Mouse (Mus musculus) G1E-ER4 (cell line): ENCODE data around the gene Spata18. TPM values are rescaled to one million over a fixed set of nuclear protein-coding genes. Genes with fewer than 3 reads are reported as not detected.

Experiments used
- GATA1 ChIP-seq: IDR thresholded peaks from one replicate; pipeline ENCODE4 v1.8.0; 2012; ENCODE audit warnings: low read length, inconsistent platforms
- polyA plus RNA-seq: library from polyadenylated mRNA; stranded (reverse); fragments of >175 nt; gene quantifications from 2 replicates; pipeline ENCODE4 v1.2.3, GENCODE M21; 2012

The Spata18 gene
- polyA plus RNA-seq, 1 experiment = not detected

DNA sequence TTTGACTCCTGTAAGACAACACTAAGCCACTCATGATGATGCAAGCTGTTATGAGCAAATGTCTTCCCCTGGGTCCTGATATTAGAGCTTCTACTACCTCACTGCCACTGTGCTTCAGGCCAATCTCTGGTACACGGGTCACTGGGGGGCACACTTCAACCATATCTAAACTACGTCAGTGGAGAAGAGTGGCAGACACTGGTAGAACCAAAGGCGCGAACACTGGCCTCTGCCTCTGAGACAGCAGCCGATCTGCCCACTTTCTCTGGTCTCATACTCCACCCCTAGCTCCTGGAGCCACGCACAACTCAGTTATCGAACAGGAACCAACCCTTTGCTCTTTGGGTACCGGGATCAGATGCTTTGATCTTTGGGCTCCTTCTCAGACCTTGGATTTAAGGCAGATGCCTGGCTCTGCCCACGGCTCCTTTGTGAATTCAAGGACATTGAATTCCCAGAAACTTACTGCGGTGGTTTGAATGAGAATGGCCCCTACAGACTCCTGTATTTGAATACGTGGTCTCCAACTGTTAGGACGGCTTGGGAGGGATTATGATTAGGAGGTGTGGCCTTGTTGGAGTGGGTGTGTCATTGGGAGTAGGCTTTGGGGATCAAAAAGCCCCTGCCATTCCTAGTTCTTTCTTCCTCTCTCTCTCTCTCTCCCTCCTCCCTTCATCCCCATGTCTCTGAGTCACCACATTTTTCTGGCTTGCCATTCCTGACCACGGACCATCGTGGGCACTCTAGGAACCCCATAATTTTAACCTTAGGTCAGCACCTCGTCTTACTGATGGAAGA lies 40.7 kb downstream of the Spata18 start:
- no peak for TF ChIP-seq GATA1

DNA sequence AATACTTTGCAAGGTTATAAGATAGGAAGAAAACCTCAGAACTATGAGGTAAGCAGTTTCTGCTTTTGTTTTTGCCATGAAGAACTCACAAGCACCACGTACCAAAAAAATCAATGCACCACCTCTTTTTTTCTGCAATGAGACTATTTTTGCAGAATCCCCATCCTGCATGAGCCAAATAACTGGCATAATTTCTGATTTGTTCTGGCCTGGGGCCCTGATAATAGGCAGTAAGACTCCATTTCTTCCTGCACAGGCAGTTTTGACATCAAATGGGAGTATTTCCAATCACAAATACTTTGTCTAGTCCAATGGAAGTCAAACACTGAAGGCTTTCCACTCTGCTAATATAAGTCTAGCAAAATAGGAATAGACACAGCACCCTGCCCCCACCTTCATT lies 42.6 kb downstream of the Spata18 start:
- TF ChIP-seq GATA1 = no peak

DNA sequence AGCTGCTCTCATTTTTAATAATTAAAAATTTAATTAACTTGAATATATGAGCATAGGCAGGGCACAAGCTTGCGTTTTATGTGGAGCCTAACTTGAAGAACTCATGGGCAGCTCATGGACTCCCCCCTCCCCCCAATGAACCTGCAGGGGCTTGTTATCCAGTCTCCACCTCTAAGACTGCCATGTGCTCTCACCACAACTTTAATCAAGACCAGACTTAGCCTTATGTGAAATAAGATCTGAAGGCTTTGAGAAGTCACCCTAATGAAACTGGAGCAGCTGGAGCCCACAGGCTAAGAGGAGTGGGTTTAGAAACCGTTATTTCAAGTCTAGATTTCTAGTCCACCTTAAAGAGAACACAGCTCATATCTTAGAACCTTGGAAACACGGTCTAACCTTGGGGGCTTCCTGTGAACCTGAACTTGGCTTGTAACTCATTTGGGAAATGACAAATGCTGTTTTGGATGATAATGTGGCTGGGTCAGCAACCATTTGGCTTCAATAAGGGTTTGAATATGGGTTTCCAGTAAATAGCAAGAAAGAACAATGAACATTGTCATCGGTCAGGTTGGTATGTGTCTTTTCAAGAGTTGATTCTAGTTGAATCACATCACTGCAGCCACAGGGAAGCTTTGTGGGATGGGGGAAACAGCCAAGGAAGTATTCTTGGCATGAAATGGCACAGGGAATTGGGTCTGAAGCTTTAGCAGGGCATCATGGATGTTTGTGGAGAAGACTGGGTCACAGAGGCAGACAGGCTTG lies 43.3 kb downstream of the Spata18 start:
- no peak for TF ChIP-seq GATA1

DNA sequence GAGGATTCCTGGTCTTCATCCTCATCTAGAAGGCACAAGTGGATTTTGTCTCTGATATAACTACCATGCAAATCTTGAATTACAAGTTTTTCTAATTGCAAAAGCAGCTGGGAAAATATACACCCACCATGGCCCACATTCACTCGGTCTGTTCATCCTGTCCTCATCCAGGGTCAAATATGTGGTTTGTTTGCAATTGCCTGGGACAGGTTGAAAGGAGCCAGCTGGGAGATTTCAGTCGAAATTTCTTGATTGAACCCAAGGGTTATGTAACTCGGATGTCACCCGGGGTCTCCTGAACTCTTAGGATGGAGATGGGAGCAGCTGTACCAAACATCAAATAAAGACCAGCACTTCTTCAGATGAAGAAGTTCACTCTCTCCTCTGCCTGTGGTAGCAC lies 46.5 kb downstream of the Spata18 start:
- no peak for TF ChIP-seq GATA1

DNA sequence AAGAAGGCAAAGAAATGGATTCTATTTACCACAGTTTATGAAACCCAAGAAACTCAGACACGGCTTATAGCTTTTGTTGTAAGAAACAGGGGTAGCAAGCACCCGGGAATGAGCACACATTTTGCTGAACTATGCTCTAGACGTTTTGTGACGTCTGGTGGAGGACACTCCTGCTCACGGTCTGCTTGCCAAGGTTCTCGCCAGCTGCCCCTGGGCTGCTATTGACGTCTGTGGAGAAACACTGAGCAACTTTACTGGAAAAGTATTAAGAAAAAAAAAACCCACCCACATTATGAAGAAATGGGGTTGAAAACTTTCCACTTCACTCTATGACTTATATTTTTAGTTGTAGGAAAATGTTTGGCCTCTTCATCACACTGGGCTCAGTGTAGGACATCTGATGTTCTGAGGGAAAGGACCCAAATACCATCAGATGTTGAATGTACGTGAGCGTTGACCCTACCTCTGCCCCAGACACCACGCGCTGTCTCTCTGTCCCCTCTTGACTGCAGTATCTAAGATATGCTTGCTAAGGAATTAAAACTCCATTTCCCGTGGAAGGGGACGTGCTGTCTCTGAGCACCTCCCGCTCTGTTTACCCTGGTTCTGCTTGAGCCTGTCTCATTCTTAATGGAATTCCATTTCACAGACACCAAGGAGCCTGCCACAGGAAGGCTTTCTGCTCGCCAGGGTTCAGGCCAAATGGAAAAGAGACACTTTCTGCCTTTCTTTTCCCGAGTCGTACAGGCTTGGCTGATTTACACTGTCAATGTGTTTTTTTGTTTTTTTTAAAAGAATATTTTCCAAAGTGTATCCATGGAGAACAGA lies 50.1 kb downstream of the Spata18 start:
- no peak for TF ChIP-seq GATA1

DNA sequence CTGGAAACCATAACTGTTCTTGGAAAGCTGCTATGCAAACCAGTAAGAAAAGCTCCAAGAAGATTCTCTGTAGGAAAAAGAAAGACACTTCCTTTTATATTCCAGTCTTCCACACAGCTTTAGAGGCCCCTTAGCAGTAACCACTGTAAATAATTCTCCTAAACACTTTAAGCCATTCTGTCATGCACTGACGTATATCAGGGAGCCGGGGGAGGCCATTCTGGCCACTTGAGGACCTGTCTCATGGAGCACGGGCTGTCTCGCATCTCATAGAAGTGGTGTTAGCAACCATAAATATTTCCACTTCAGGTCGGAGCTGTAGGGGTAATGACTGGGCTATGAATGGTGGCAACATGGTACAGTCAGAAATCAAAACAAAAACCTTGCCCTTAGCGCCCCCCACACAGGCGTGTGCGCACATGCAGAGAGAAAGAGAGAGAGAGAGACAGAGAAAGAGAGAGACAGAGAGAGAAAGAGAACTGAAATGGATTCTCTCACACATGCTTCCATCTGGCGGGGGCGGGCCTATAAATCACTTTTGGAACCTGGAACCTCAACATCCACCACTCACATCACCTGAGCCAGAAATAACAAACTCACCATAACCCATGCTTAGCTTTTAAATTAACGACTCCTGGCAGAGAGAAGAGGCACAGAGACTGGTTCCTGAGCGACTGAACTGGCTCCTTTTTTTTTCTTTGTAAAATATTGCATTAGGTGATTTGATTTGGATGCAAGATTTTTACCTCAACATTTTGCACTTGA lies 50.9 kb downstream of the Spata18 start:
- no peak for TF ChIP-seq GATA1

DNA sequence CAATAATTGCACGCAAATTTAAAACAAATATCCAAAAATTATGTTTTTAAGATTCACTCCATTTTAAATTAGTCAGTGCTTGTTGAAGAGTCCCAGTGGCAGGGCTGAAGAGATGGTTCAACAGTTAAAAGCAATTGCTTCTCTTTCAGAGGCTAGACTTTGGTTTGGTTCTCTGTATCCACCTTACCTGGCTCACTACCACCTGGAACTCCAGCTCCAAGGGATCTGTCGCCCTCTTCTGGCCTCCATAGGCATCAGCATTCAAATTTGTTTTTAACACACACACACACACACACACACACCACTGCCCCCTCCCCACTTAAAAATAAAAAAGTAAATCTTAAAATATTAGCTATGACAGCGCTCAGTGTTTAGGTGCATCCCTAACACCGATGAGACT lies 51.9 kb downstream of the Spata18 start:
- TF ChIP-seq GATA1 = no peak

DNA sequence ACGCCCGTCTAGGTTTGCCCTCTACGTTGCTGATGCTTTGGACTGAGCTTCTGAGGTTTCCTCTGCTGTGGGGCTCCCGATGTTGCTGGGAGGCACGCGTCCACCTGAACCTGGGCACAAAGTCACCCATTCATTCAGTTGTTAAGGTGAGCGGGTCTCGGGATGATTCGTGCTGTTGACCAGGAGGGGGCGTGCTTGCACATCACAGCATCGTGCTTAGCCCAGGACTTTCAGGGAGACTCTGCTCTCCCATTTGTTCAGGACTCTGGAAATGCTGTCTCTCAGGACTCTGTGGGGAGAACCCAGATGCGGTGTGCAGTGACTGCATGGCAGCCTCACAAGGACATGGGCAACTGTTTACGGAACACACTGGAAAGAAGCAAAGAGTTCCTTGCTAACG lies 53.1 kb downstream of the Spata18 start:
- TF ChIP-seq GATA1 = no peak

DNA sequence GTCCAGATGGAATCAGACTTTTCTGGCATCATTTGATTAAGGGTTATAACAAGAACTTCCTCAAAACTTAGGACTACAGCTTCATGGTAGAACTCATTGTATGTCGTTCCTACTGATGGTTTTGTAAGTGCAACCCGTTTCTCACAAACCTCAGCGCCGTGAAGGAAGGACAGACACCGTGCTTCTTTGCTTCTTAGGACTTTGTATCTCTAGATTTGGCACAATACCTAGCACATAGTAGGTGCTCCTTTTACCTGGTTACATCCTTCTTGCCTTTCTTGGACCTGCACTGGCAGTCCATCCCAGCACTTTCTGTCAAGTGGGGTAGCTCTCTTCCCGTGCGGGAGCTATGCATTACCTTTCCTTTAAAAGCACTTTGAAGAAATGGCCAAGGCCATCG lies 53.6 kb downstream of the Spata18 start:
- TF ChIP-seq GATA1 = no peak

DNA sequence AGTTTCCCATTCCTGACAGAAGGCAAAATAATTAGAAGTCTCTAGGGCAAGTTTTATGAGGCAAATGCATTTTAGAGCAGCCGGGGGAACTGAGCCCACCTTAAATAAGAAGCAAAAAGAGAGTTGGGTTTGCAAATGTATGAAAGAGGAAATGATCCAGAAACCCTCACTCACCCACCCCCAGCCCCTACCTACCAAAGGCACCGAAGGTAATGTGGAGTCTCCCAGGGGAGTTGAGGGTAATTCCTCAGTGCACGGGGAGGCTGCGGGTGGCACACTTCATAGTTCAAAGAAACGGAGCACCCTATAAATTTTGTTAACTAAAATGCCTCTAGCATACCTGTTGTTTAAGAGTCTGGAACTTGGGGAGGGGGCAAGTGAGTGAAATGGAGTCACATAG lies 54.1 kb downstream of the Spata18 start:
- no peak for TF ChIP-seq GATA1

DNA sequence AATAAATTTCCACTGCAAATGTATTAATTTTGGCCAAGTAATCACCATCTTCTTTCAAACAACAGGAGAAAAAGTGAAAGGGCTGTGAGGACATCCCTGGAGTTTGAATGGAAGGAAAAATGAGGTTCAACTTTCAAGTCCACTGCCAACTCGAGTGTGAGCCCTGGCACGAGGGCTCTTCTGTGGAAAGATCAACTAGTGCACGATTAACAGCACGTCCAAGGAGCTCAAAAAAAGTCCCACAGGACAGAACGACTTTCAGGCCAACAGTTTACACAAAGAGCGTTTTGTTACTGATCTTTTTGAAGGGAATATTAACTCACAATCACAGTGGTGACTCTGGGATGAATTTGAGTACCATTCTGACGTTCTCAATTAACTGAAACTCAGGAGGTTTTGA lies 61.7 kb downstream of the Spata18 start:
- TF ChIP-seq GATA1 = no peak

DNA sequence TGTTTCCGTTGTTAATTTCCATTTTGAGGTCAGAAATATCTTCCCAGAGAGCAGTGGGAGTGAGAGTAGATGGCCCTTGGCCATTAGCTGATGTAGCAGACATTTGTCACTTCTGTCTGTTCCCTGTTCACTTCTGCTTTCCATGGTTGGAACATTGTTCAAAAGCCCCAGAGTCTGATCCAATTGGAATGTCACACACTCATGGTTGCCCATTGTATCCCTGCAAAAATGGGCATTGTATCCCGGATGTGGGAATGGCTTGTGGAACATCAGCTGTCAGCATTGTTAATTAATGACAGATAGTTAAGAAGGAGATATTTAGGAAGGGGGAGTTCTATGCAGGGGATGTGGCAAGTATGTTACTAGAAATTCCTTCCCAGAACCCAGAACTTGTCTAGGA lies 65.8 kb downstream of the Spata18 start:
- TF ChIP-seq GATA1 = no peak

DNA sequence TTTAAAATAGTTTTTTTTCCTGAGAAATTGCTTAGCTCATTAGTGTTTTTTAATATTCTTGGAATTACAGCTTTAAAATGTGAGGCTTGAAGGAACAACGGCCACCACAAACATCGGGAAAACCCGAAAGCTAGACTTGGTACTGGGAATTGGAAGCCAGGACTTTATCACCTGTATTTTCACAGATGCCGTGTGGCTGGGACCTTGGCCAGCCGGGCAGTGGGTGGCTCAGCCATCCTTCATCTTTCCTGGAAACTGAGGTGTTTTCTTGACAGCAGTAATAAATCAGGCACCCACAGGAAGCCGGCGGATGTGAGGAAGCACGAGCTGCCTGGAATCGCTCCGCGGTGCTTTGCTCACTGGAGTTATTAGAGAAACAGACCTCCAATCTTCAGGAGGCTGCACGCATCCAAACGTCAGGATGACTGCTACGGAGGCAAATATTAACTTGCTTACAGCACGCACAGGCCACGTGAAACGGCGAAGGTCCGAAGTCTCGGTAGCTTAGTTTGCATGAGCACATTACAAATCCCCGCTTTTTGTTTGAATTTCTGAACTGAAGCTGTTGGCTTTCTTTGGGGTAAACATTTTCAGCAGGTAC lies 70.6 kb downstream of the Spata18 start:
- TF ChIP-seq GATA1 = no peak

DNA sequence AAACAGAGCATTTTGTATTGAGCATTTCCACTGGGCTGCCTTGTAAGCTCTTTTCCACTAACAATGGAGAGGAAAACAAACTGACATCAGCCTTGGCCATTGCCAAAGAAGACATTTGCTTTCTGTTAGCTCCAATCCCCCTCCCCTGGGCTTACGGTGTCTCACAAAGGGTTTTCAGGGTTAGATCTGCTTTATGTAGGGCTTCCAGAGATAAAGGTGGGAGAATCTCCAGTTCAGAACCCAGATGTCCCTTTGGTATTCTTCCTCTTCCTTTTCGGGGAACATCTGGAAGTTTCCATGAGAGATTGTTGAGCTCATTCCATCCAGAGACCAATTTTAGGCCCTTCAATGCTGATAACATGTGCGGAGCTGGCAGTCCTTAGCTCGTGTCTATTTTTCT lies 74.8 kb downstream of the Spata18 start:
- TF ChIP-seq GATA1 = no peak

DNA sequence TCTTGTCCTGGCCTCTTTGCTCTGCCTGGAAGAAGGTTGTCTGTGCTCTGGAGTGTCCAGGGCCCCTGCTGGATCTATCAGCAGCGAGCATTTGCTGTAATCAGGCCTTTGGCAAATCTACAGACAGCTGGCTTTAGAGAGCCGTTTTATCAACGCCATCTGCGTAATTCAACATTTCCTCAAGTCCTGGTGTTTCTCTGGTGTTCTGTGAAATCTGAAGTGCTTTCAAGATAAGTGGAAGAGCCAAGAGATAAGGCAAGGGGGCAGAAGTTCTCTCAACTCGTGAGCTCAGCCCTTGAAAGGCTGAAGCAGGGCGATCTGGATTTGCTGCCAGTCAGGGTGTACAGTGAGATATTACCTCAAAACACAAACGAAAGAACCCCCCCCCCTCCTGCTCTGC lies 77.5 kb downstream of the Spata18 start:
- no peak for TF ChIP-seq GATA1

Other genes starting within 250 kb of the Spata18 start
- gene Cwh43, start 245.3 kb upstream of the Spata18 start, polyA plus RNA-seq = not detected in 2 replicates
- 12.3 and 22.2 TPM in 2 replicates for gene Dcun1d4, start 170.4 kb upstream of the Spata18 start, polyA plus RNA-seq
- gene Lrrc66, start 18.9 kb upstream of the Spata18 start, polyA plus RNA-seq = 0.04 and 0.10 TPM in 2 replicates
- gene Sgcb, start 3.6 kb upstream of the Spata18 start, polyA plus RNA-seq = not detected in 2 replicates